Mouse (Mus musculus) bone marrow macrophage, adult 2 months (primary cell): ENCODE results near the gene Ppara.

Experiments
- CTCF ChIP-seq: IDR thresholded peaks from 2 replicates; pipeline ENCODE4 v1.5.1; 2012; ENCODE audit warnings: low read depth, mild to moderate bottlenecking, low read length, moderate library complexity
- POLR2A ChIP-seq: IDR thresholded peaks from 2 replicates; pipeline ENCODE4 v1.6.1; 2012; ENCODE audit warnings: mild to moderate bottlenecking, low read depth, low read length, borderline replicate concordance

GRCm38 (mm10) chr15:85731885-85732603, 2.7 kb upstream of the Ppara start:
- TF ChIP-seq CTCF (no peak), POLR2A (no peak)
